Mouse (Mus musculus) kidney, embryonic 15.5 days (tissue): ENCODE results near the gene Bpifb1. TPM values are rescaled to one million over a fixed set of nuclear protein-coding genes. Genes with fewer than 3 reads are reported as not detected.
"Not testable (repeated sequence)": the region's sequence is repeated elsewhere in the genome, so short reads cannot be mapped to it uniquely, and the experiment has no call there.

Experiments used
- ATAC-seq: fragments of 200-750 bp; cut with Nextera tagmentation; replicated peaks from 2 replicates; pipeline ENCODE4 v1.8.0; 2017; ENCODE audit warnings: moderate TSS enrichment; ENCODE audit not compliant: low FRiP score
- H3K27ac ChIP-seq: fragments of 300-500 bp; sonication (generic); 2 replicates; pipeline ENCODE4 v1.5.1; 2015; ENCODE audit warnings: mild to moderate bottlenecking, inconsistent platforms
- H3K27me3 ChIP-seq: fragments of 300-500 bp; sonication (generic); 2 replicates; pipeline ENCODE4 v1.6.1; 2015; ENCODE audit warnings: inconsistent platforms
- H3K36me3 ChIP-seq: fragments of 300-500 bp; sonication (generic); 2 replicates; pipeline ENCODE4 v1.6.1; 2015; ENCODE audit warnings: inconsistent platforms
- H3K4me1 ChIP-seq: fragments of 300-500 bp; sonication (generic); 2 replicates; pipeline ENCODE4 v1.6.1; 2015; ENCODE audit warnings: inconsistent platforms
- H3K4me2 ChIP-seq: fragments of 300-500 bp; sonication (generic); 2 replicates; pipeline ENCODE4 v1.6.1; 2015; ENCODE audit warnings: moderate library complexity, mild to moderate bottlenecking, inconsistent platforms
- H3K4me3 ChIP-seq: fragments of 300-500 bp; sonication (generic); replicated peaks from 2 replicates; pipeline ENCODE4 v1.5.1; 2015; ENCODE audit warnings: mild to moderate bottlenecking, inconsistent platforms
- H3K9ac ChIP-seq: fragments of 300-500 bp; sonication (generic); 2 replicates; pipeline ENCODE4 v1.6.1; 2015; ENCODE audit warnings: mild to moderate bottlenecking, inconsistent platforms
- H3K9me3 ChIP-seq: fragments of 300-500 bp; sonication (generic); replicated peaks from 2 replicates; pipeline ENCODE4 v1.6.1; 2016; ENCODE audit warnings: inconsistent platforms
- WGBS: fragments of 180-500 bp; shearing (Covaris S2); methylation state at CpG from one replicate; pipeline ENCODE4 v1.1.7; 2015; ENCODE audit warnings: mixed read lengths; 5-methylcytosine and 5-hydroxymethylcytosine counted together
- polyA plus RNA-seq: library from polyadenylated mRNA; unstranded; fragments of >200 nt; fragmentation: Nextera tagmentation; extraction: Ambion mirVana; gene quantifications from 2 replicates; pipeline ENCODE4 v1.2.1, GENCODE M21; 2015

Gene Bpifb1
- polyA plus RNA-seq, 1 experiment from 2014 or later, result 0.09 TPM

- no peaks in the 10 kb centered on the region for H3K36me3 ChIP-seq
- H3K4me3 ChIP-seq, result no peak overlapping the region
- 87% methylated on average over 4 of the region's 4 CpGs for WGBS
- ATAC-seq, result no peak
- H3K4me2 ChIP-seq, result no peak overlapping the region
- H3K9ac ChIP-seq, result no peak overlapping the region
- H3K27me3 ChIP-seq, result no peaks in the 10 kb centered on the region
- H3K27ac ChIP-seq, result no peak overlapping the region
- H3K9me3 ChIP-seq, result no peaks in the 10 kb centered on the region
- H3K4me1 ChIP-seq, result no peaks in the 10 kb centered on the region
Measured at GRCm38 (mm10) chr2:154255770-154256169, 65.2 kb downstream of the Bpifb1 start.

DNA sequence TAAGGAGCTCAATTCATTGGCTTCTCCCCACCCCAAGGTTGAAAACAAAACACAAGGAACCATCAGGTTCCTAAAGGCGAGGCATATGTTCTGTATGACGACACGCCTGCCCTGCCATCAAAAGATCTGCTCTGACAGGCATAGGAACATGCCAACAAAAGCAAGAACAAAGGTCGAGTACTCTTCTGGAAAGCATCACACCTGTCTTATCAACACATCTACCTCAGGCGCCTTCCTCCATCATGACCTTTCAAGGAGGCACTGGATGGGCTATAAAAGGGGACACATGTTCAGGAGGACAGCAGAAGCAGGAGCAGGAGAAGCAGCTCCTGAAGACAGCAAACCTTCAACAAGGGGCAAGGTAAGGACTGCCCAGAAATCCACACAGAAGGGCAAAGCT is 66.9 kb downstream of the Bpifb1 start, which contains the start of gene Bpifb9a:
Gene Bpifb9a (plus strand): TSS at position 301 of the 400 bp plus-strand sequence.
- not testable (repeated sequence) for H3K4me1 ChIP-seq, H3K27ac ChIP-seq, H3K9ac ChIP-seq, H3K36me3 ChIP-seq, H3K27me3 ChIP-seq, H3K4me3 ChIP-seq, H3K4me2 ChIP-seq, ATAC-seq, H3K9me3 ChIP-seq
- WGBS, result 83% methylated on average over 5 of the region's 5 CpGs

- H3K27ac ChIP-seq, H3K4me2 ChIP-seq, H3K36me3 ChIP-seq, H3K4me1 ChIP-seq, H3K4me3 ChIP-seq, ATAC-seq, H3K9ac ChIP-seq, H3K27me3 ChIP-seq, H3K9me3 ChIP-seq: not testable (repeated sequence)
- WGBS, result 69% methylated on average over 3 of the region's 3 CpGs
Measured at GRCm38 (mm10) chr2:154264397-154264796, 73.8 kb downstream of the Bpifb1 start.

Other genes with a start within 250 kb of the Bpifb1 start
- gene Bpifa6, start 215.9 kb upstream of the Bpifb1 start, polyA plus RNA-seq, result not detected in 2 replicates
- not detected in 2 replicates for gene Bpifa2, start 182.6 kb upstream of the Bpifb1 start, polyA plus RNA-seq
- not detected in 2 replicates for gene Bpifa3, start 60.5 kb upstream of the Bpifb1 start, polyA plus RNA-seq
- not detected in 2 replicates for gene Bpifa1, start 47.9 kb upstream of the Bpifb1 start, polyA plus RNA-seq
- not detected in 2 replicates for gene Bpifa5, start 28.2 kb upstream of the Bpifb1 start, polyA plus RNA-seq
- 0.42 and 0.86 TPM in 2 replicates for gene Bpifb5, start 32.9 kb downstream of the Bpifb1 start, polyA plus RNA-seq
- gene Bpifb9a, start 67.0 kb downstream of the Bpifb1 start, polyA plus RNA-seq, result not detected in 2 replicates
- gene Bpifb9b, start 116.4 kb downstream of the Bpifb1 start, polyA plus RNA-seq, result not detected in 2 replicates
- gene Cdk5rap1, start 182.2 kb downstream of the Bpifb1 start, polyA plus RNA-seq, result 19.0 and 20.4 TPM in 2 replicates
- gene Snta1, start 217.3 kb downstream of the Bpifb1 start, polyA plus RNA-seq, result 12.0 and 12.7 TPM in 2 replicates
- 38.8 and 46.0 TPM in 2 replicates for gene Cbfa2t2, start 245.7 kb downstream of the Bpifb1 start, polyA plus RNA-seq